Comparison of ENCODE assay signal across 12 mouse cellular contexts in the genomic region with DNA sequence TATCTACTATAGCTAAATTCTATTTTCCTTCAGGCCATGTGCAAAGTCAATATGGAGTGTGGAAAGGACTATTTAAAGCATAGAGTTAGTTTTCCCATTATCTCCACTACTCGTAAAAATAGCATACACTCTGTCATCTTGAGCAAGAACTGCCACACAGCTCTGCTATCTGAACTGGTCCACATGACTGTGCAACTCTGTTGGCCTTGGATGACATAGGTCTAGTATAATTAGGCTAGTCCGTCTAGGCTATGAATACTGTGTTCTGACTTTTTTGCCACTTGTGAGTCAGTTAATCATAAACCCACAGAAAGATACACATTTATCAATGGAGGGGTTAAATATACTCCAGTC. TPM values are rescaled to one million over a fixed set of nuclear protein-coding genes. Genes with fewer than 3 reads are reported as not detected.
DNase-seq lines count a peak whose midpoint lies in the region; ATAC-seq and TF ChIP-seq lines count a peak whose summit lies in the region.
"Had no signal": no experiment of that assay in that cellular context is flagged by ENCODE, and none has a peak within 500 bp of the region (broad histone marks: within the 10 kb centered on the region; RNA-seq: fewer than 3 reads in every experiment).

No protein-coding gene starts in this region.

- H3K27me3 ChIP-seq in heart, postnatal 0 days (ENCODE audit: control insufficient read depth, insufficient read depth, low read length) = no peaks in the 10 kb centered on the region
- no peaks in the 10 kb centered on the region for H3K27me3 ChIP-seq in forebrain, embryonic 13.5 days
- H3K27me3 ChIP-seq: CH12.LX had no signal

- H3K9ac ChIP-seq in heart, postnatal 0 days (replicated peaks; ENCODE audit: low read depth, low read length) = no peak overlapping the region
- H3K9ac ChIP-seq in forebrain, embryonic 13.5 days = no peak overlapping the region

- no peaks in the 10 kb centered on the region for H3K9me3 ChIP-seq in heart, postnatal 0 days (replicated peaks; ENCODE audit: control insufficient read depth, low read length)
- no peaks in the 10 kb centered on the region for H3K9me3 ChIP-seq in forebrain, embryonic 13.5 days (replicated peaks)
- H3K9me3 ChIP-seq: forebrain, embryonic 10.5 days had no signal

- ATAC-seq in common myeloid progenitor, adult 5-6 weeks (replicated peaks; ENCODE audit: low read depth, poor library complexity, severe bottlenecking) = peak; percentile 75
- ATAC-seq in heart, postnatal 0 days (ENCODE audit: insufficient read depth, low read depth) = peak; percentile 96
- no peak for ATAC-seq in forebrain, embryonic 13.5 days

- peak; percentile 97 for TF ChIP-seq EP300 in heart, postnatal 0 days (IDR thresholded peaks at IDR 0.05; ENCODE audit: low read depth)

- H3K36me3 ChIP-seq in heart, postnatal 0 days (replicated peaks; ENCODE audit: control insufficient read depth, insufficient read depth, low read length) = no peaks in the 10 kb centered on the region
- H3K36me3 ChIP-seq in macrophage (ENCODE audit: inconsistent target) = no peaks in the 10 kb centered on the region
- no peaks in the 10 kb centered on the region for H3K36me3 ChIP-seq in forebrain, embryonic 13.5 days (ENCODE audit: poor library complexity, severe bottlenecking)
- H3K36me3 ChIP-seq: forebrain, embryonic 10.5 days had no signal

- H3K79me2 ChIP-seq in macrophage (ENCODE audit: inconsistent target) = no peaks in the 10 kb centered on the region

- peak overlapping the region; percentile 89 for H3K27ac ChIP-seq in heart, postnatal 0 days (ENCODE audit: low read depth)
- H3K27ac ChIP-seq in macrophage = peak overlapping the region; percentile 75
- H3K27ac ChIP-seq in forebrain, embryonic 13.5 days = no peak overlapping the region
- H3K27ac ChIP-seq: forebrain, embryonic 10.5 days had no signal

- DNase-seq in heart, adult 11 months = peak; percentile 95
- DNase-seq in heart, postnatal 36 days = no peak
- DNase-seq in heart, postnatal 0 days (ENCODE audit: low spot score) = peak; percentile 94
- no peak for DNase-seq in layer of hippocampus, postnatal 10 days (ENCODE audit: low spot score in 2 of 2)
- DNase-seq: cerebellum, adult 9-11 months; kidney, adult 18-20 months; thymus, postnatal 36 days had no signal

- whole genome bisulfite sequencing in heart, postnatal 0 days = 29% methylated on average over 2 of the region's 2 CpGs
- 30% methylated on average over 2 of the region's 2 CpGs for WGBS in macrophage (ENCODE audit: missing documents)
- WGBS in forebrain, embryonic 13.5 days = 83% methylated on average over 2 of the region's 2 CpGs

- peaks cover 15% of the 10 kb centered on the region for H3K4me1 ChIP-seq in heart, postnatal 0 days (ENCODE audit: control insufficient read depth, insufficient read depth)
- no peaks in the 10 kb centered on the region for H3K4me1 ChIP-seq in forebrain, embryonic 13.5 days
- H3K4me1 ChIP-seq: forebrain, embryonic 10.5 days had no signal

- H3K4me2 ChIP-seq in heart, postnatal 0 days (ENCODE audit: low read depth, low read length) = no peak overlapping the region
- no peak overlapping the region for H3K4me2 ChIP-seq in forebrain, embryonic 13.5 days

- intact Hi-C loops in heart, postnatal 36 days (cut with DNase I) = no loop called here

- TF ChIP-seq CTCF in heart, postnatal 0 days (IDR thresholded peaks at IDR 0.05; ENCODE audit: low read depth) = no peak

- no peak overlapping the region for H3K4me3 ChIP-seq in heart, postnatal 0 days (ENCODE audit: low read depth, low read length)
- no peak overlapping the region for H3K4me3 ChIP-seq in macrophage (ENCODE audit: inconsistent target)
- no peak overlapping the region for H3K4me3 ChIP-seq in forebrain, embryonic 13.5 days
- H3K4me3 ChIP-seq: forebrain, embryonic 10.5 days had no signal

RNA-seq across cellular contexts. Expression of gene Tec, which starts 14.1 kb away (rescaled TPM):
- total RNA-seq in heart, postnatal 36 days (2021) = 10 to 100 TPM; 11.0 to 16.9 TPM
- total RNA-seq in common myeloid progenitor, adult 5-6 weeks (2017) = 47.5 and 57.8 TPM in 2 replicates
- total RNA-seq in heart, postnatal 0 days (2014; rRNA removed; ENCODE audit: low replicate concordance) = 4.2 and 11.1 TPM in 2 replicates
- polyA plus RNA-seq in heart, postnatal 0 days (2015; fragmentation: Nextera tagmentation; extraction: Ambion mirVana) = 16.2 TPM in 2 replicates
- 100 to 1,000 TPM in 25 of 26 experiments, 10 to 100 TPM in 1; 90.4 to 656 (median 263) TPM for total RNA-seq in macrophage (2018; cell fraction: chromatin; rRNA removed)
- total RNA-seq in macrophage (2018; cell fraction: cytosol; rRNA removed) = 10 to 100 TPM; 26.8 to 77.1 (median 51.1) TPM
- total RNA-seq in macrophage (2018; cell fraction: nucleus; rRNA removed) = 100 to 1,000 TPM in 13 of 26 experiments, 10 to 100 TPM in 13; 37.0 to 278 (median 131) TPM
- polyA plus RNA-seq in macrophage (2018) = 53.1 to 81.3 TPM (median 56.1 TPM) in 3 replicates
- total RNA-seq in layer of hippocampus, postnatal 10 days (2021) = 1 to 10 TPM; 2.1 to 2.4 TPM
- 3.1 TPM in 2 replicates for polyA plus RNA-seq in forebrain, embryonic 13.5 days (2015; fragmentation: Nextera tagmentation; extraction: Ambion mirVana)

RNA-seq across cellular contexts. Expression of gene Slain2, which starts 31.7 kb away (rescaled TPM):
- 100 to 1,000 TPM; 145 to 163 TPM for total RNA-seq in heart, postnatal 36 days (2021)
- 44.3 and 58.4 TPM in 2 replicates for total RNA-seq in common myeloid progenitor, adult 5-6 weeks (2017)
- total RNA-seq in heart, postnatal 0 days (2014; rRNA removed; ENCODE audit: low replicate concordance) = 80.9 and 85.3 TPM in 2 replicates
- polyA plus RNA-seq in heart, postnatal 0 days (2015; fragmentation: Nextera tagmentation; extraction: Ambion mirVana) = 19.8 and 20.0 TPM in 2 replicates
- total RNA-seq in macrophage (2018; cell fraction: chromatin; rRNA removed) = 10 to 100 TPM; 28.1 to 66.6 (median 39.8) TPM
- total RNA-seq in macrophage (2018; cell fraction: cytosol; rRNA removed) = 10 to 100 TPM; 26.4 to 45.7 (median 34.2) TPM
- total RNA-seq in macrophage (2018; cell fraction: nucleus; rRNA removed) = 10 to 100 TPM; 22.1 to 65.2 (median 35.6) TPM
- 21.7 to 48.1 TPM (median 30.2 TPM) in 3 replicates for polyA plus RNA-seq in macrophage (2018)
- 10 to 100 TPM; 31.2 to 33.4 TPM for total RNA-seq in layer of hippocampus, postnatal 10 days (2021)
- 14.4 and 14.7 TPM in 2 replicates for polyA plus RNA-seq in forebrain, embryonic 13.5 days (2015; fragmentation: Nextera tagmentation; extraction: Ambion mirVana)

Comparison
In these comparisons a context has a peak if more than half of its experiments do, and no peak if none do; other contexts are left out.
1. DNase-seq: peak in heart, adult 11 months (single experiment) and heart, postnatal 0 days (single experiment); none in heart, postnatal 36 days (0 of 2) and layer of hippocampus, postnatal 10 days (0 of 2).